Mouse (Mus musculus): ENCODE data around the gene Nlgn1. TPM values are rescaled to one million over a fixed set of nuclear protein-coding genes. Genes with fewer than 3 reads are reported as not detected.
"Not testable (repeated sequence)": the region's sequence is repeated elsewhere in the genome, so short reads cannot be mapped to it uniquely, and the experiment has no call there.

Gene Nlgn1
- polyA plus RNA-seq, 2 experiments = 2.6 to 3.5 TPM

GRCm38 (mm10) chr3:25597513-25597912 lies 734.7 kb downstream of the Nlgn1 start:
- ATAC-seq (ENCODE audit: low FRiP score, low read depth) (no peak), DNase-seq (ENCODE audit: low spot score) (no peak)
- no peak overlapping the region for H3K9ac ChIP-seq (ENCODE audit: low read depth, low read length, severe bottlenecking)
- H3K27ac ChIP-seq (replicated peaks; ENCODE audit: low read depth, low read length) = no peak overlapping the region
- H3K4me3 ChIP-seq (replicated peaks; ENCODE audit: low read length) = no peak overlapping the region
- no peak for TF ChIP-seq POLR2A (IDR thresholded peaks at IDR 0.05; ENCODE audit: borderline replicate concordance, extremely low read depth, insufficient read depth, insufficient read length)
- H3K4me2 ChIP-seq (replicated peaks; ENCODE audit: low read depth, low read length, severe bottlenecking) = no peak overlapping the region
- H3K27me3 ChIP-seq (ENCODE audit: control insufficient read depth, insufficient read depth, low read length) = no peaks in the 10 kb centered on the region
- H3K36me3 ChIP-seq (ENCODE audit: control insufficient read depth, insufficient read depth, low read length) = no peaks in the 10 kb centered on the region
- no peaks in the 10 kb centered on the region for H3K9me3 ChIP-seq (ENCODE audit: control insufficient read depth, low read length)
- H3K4me1 ChIP-seq (ENCODE audit: control insufficient read depth, insufficient read depth, low read length) = no peaks in the 10 kb centered on the region
- 30% methylated on average over 5 of the region's 5 CpGs for WGBS

DNA sequence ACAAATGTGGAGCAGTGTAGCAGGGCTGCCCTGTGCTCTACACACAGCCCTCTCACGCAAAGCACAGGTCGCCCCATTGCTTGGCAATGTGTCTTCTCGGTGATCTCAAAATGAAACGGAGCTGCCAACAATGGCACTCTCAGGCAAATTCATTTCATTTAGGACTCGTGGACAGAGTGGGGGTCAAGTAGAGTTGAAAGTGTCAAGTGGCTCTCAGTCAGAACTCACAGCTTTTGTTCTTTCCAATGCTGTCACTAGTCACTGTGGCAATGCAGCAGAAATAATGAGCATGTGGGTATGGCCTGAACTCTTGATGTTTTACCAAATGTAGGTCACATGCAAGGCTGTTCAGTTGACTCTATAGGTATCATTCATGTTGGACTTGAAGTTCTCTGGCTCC lies 756.7 kb downstream of the Nlgn1 start:
- WGBS = 83% methylated on average over 5 of the region's 5 CpGs
- no peaks in the 10 kb centered on the region for H3K4me1 ChIP-seq (ENCODE audit: control insufficient read depth, insufficient read depth, low read length)
- H3K4me3 ChIP-seq (replicated peaks; ENCODE audit: low read length) = no peak overlapping the region
- no peak overlapping the region for H3K27ac ChIP-seq (replicated peaks; ENCODE audit: low read depth, low read length)
- H3K9me3 ChIP-seq (ENCODE audit: control insufficient read depth, low read length) = no peaks in the 10 kb centered on the region
- H3K36me3 ChIP-seq (ENCODE audit: control insufficient read depth, insufficient read depth, low read length) = no peaks in the 10 kb centered on the region
- ATAC-seq (ENCODE audit: low FRiP score, low read depth) = no peak
- no peak for DNase-seq (ENCODE audit: low spot score)
- no peak overlapping the region for H3K4me2 ChIP-seq (replicated peaks; ENCODE audit: low read depth, low read length, severe bottlenecking)
- no peaks in the 10 kb centered on the region for H3K27me3 ChIP-seq (ENCODE audit: control insufficient read depth, insufficient read depth, low read length)
- TF ChIP-seq POLR2A (IDR thresholded peaks at IDR 0.05; ENCODE audit: borderline replicate concordance, extremely low read depth, insufficient read depth, insufficient read length) = no peak
- H3K9ac ChIP-seq (ENCODE audit: low read depth, low read length, severe bottlenecking) = no peak overlapping the region

DNA sequence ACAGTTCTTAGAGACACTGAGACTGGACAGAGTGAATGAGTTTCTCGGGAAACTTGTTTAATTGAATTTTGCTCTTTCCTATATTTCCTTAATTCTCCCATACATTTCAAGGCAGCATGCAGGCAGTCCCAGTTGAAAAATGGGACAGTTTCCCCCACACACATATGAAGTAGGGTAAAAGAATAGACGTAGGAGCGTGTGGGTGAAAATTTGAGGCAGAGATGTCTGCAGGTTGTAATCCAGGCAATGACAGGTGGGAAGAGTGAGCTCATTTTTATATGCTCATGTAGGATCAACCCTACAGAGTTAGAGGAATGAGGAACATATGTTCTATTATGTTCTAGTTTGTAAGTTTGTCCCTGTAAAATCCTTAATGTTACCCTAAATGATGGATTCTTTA lies 757.4 kb downstream of the Nlgn1 start:
- WGBS = 70% methylated on average over 3 of the region's 3 CpGs
- no peak for TF ChIP-seq POLR2A (IDR thresholded peaks at IDR 0.05; ENCODE audit: borderline replicate concordance, extremely low read depth, insufficient read depth, insufficient read length)
- DNase-seq (ENCODE audit: low spot score) = no peak

DNA sequence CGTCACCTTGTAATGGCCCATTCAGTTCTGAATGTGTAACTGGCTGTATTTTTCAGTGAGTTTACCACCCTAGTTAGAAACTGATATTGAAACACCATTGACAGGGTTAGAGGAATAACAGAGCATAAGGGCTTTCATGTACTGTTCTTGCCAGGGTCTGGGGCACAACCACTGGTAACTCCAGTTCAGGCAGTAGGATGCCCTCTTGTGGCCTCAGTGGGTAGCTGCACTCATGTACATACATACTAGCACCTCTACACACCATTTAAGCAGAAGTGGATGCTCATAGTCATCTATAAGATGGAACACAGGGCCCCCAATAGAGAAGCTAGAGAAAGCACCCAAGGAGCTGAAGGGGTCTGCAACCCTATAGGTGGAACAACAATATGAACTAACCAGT lies 773.7 kb downstream of the Nlgn1 start:
- H3K36me3 ChIP-seq (ENCODE audit: control insufficient read depth, insufficient read depth, low read length); H3K27ac ChIP-seq (replicated peaks; ENCODE audit: low read depth, low read length); DNase-seq (ENCODE audit: low spot score); H3K4me2 ChIP-seq (replicated peaks; ENCODE audit: low read depth, low read length, severe bottlenecking); ATAC-seq (ENCODE audit: low FRiP score, low read depth); H3K9ac ChIP-seq (ENCODE audit: low read depth, low read length, severe bottlenecking); H3K9me3 ChIP-seq (ENCODE audit: control insufficient read depth, low read length); H3K4me1 ChIP-seq (ENCODE audit: control insufficient read depth, insufficient read depth, low read length); H3K27me3 ChIP-seq (ENCODE audit: control insufficient read depth, insufficient read depth, low read length); H3K4me3 ChIP-seq (replicated peaks; ENCODE audit: low read length): not testable (repeated sequence)
- 97% methylated on average over 1 of the region's 1 CpGs for WGBS

More for the DNA sequence above, 757.4 kb downstream of the Nlgn1 start:
- H3K9me3 ChIP-seq (ENCODE audit: control insufficient read depth, low read length) = no peaks in the 10 kb centered on the region
- H3K4me1 ChIP-seq (ENCODE audit: control insufficient read depth, insufficient read depth, low read length) = no peaks in the 10 kb centered on the region
- H3K4me3 ChIP-seq (replicated peaks; ENCODE audit: low read length) = no peak overlapping the region
- H3K9ac ChIP-seq (ENCODE audit: low read depth, low read length, severe bottlenecking) = no peak overlapping the region
- H3K27me3 ChIP-seq (ENCODE audit: control insufficient read depth, insufficient read depth, low read length) = no peaks in the 10 kb centered on the region
- no peak overlapping the region for H3K4me2 ChIP-seq (replicated peaks; ENCODE audit: low read depth, low read length, severe bottlenecking)
- H3K27ac ChIP-seq (replicated peaks; ENCODE audit: low read depth, low read length) = no peak overlapping the region
- ATAC-seq (ENCODE audit: low FRiP score, low read depth) = no peak
- no peaks in the 10 kb centered on the region for H3K36me3 ChIP-seq (ENCODE audit: control insufficient read depth, insufficient read depth, low read length)

GRCm38 (mm10) chr3:25549097-25549496 lies 783.2 kb downstream of the Nlgn1 start:
- H3K27ac ChIP-seq (replicated peaks; ENCODE audit: low read depth, low read length); DNase-seq (ENCODE audit: low spot score); H3K4me2 ChIP-seq (replicated peaks; ENCODE audit: low read depth, low read length, severe bottlenecking); H3K4me1 ChIP-seq (ENCODE audit: control insufficient read depth, insufficient read depth, low read length); ATAC-seq (ENCODE audit: low FRiP score, low read depth); H3K9ac ChIP-seq (ENCODE audit: low read depth, low read length, severe bottlenecking); H3K4me3 ChIP-seq (replicated peaks; ENCODE audit: low read length); H3K36me3 ChIP-seq (ENCODE audit: control insufficient read depth, insufficient read depth, low read length); H3K27me3 ChIP-seq (ENCODE audit: control insufficient read depth, insufficient read depth, low read length); H3K9me3 ChIP-seq (ENCODE audit: control insufficient read depth, low read length): not testable (repeated sequence)
- 95% methylated on average over 3 of the region's 7 CpGs for WGBS

DNA sequence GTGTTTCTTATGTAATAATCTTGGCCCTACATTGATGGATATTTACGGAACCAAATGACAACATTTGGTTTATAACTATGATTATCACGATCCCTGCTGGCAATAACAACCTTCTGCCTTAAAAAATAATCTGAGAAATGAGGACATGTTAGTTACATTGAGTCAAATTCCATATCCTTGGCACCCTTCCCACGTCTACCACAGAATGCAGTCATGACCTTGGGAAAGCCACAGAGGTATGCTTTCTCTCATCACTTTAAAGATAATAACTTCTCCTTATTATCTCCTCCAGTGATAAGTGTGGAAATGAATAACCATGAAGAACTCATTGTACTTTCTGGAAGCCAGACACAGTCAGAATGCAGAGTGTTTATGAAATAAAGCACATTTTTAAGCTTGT lies 808.0 kb downstream of the Nlgn1 start:
- DNase-seq (ENCODE audit: low spot score); H3K27ac ChIP-seq (replicated peaks; ENCODE audit: low read depth, low read length); H3K4me2 ChIP-seq (replicated peaks; ENCODE audit: low read depth, low read length, severe bottlenecking); H3K9ac ChIP-seq (ENCODE audit: low read depth, low read length, severe bottlenecking); H3K4me1 ChIP-seq (ENCODE audit: control insufficient read depth, insufficient read depth, low read length); H3K36me3 ChIP-seq (ENCODE audit: control insufficient read depth, insufficient read depth, low read length); H3K4me3 ChIP-seq (replicated peaks; ENCODE audit: low read length); ATAC-seq (ENCODE audit: low FRiP score, low read depth); H3K9me3 ChIP-seq (ENCODE audit: control insufficient read depth, low read length); H3K27me3 ChIP-seq (ENCODE audit: control insufficient read depth, insufficient read depth, low read length): not testable (repeated sequence)
- WGBS = 50% methylated on average over 1 of the region's 3 CpGs

Data from limb, embryonic 14.5 days (tissue).